Mouse (Mus musculus) testis, adult 2 months (tissue): ENCODE data around the gene Gm49396.

ENCODE experiments used
- CTCF ChIP-seq: fragments of 200-500 bp; IDR thresholded peaks from 2 replicates; pipeline ENCODE4 v1.5.1; 2012; ENCODE audit warnings: low read depth, mild to moderate bottlenecking, inconsistent platforms, low read length, moderate library complexity; ENCODE audit not compliant: control insufficient read depth, insufficient read depth, insufficient replicate concordance
- POLR2A ChIP-seq: fragments of 200-500 bp; IDR thresholded peaks from 2 replicates; pipeline ENCODE4 v1.6.1; 2012; ENCODE audit warnings: low read depth, mild to moderate bottlenecking, inconsistent platforms, low read length, moderate library complexity; ENCODE audit not compliant: control insufficient read depth

- TF ChIP-seq CTCF = no peak
- no peak for TF ChIP-seq POLR2A
Observed at GRCm38 (mm10) chr7:30567555-30567954, 4.4 kb downstream of the Gm49396 start.
